Mouse (Mus musculus): ENCODE results near the gene Pde6d. TPM values are rescaled to one million over a fixed set of nuclear protein-coding genes. Genes with fewer than 3 reads are reported as not detected.
"Not testable (repeated sequence)": the region's sequence is repeated elsewhere in the genome, so short reads cannot be mapped to it uniquely, and the experiment has no call there.

Gene Pde6d
- total RNA-seq, 2 experiments from 2014 or later = 40.3 to 44.5 TPM

- peak; percentile 95 to 98 for DNase-seq
- intact Hi-C loops (cut with DNase I) = loop anchor here (5.0 kb wide), 1 partner anchor 56 kb away; no protein-coding TSS in a partner anchor
These were observed 54.6 kb downstream of the Pde6d start for GRCm38 (mm10) chr1:86527599-86528486.

GRCm38 (mm10) chr1:86526789-86527598, 55.4 kb downstream of the Pde6d start:
- intact Hi-C loops (cut with DNase I) = loop anchor here (5.0 kb wide), 1 partner anchor 55 kb away; no protein-coding TSS in a partner anchor
- DNase-seq = peak; percentile 47 to 53

- intact Hi-C loops (cut with DNase I) = loop anchor here (5.0 kb wide), 1 partner anchor 54 kb away; no protein-coding TSS in a partner anchor
- peak; percentile 98 for DNase-seq
These were observed 56.2 kb downstream of the Pde6d start, which contains the start of gene Ptma for GRCm38 (mm10) chr1:86526116-86526788. Gene Ptma, plus strand, starts transcription at chr1:86526726.

- intact Hi-C loops (cut with DNase I) = loop anchor here (1.0 to 5.0 kb wide), 2 partner anchors 38 to 53 kb away; no protein-coding TSS in a partner anchor
- peak; percentile 75 to 76 for DNase-seq
These were observed 56.8 kb downstream of the Pde6d start for GRCm38 (mm10) chr1:86525499-86526115.

- intact Hi-C loops (cut with DNase I) = loop anchor here (1.0 to 5.0 kb wide), 3 partner anchors 19 to 53 kb away; no protein-coding TSS in a partner anchor
- peak; percentile 99 to 100 for DNase-seq
These were observed 57.6 kb downstream of the Pde6d start for GRCm38 (mm10) chr1:86524619-86525498.

- intact Hi-C loops (cut with DNase I) = loop anchor here (1.0 kb wide), 1 partner anchor 18 kb away; no protein-coding TSS in a partner anchor
- DNase-seq = no peak
These were observed 58.4 kb downstream of the Pde6d start for GRCm38 (mm10) chr1:86523776-86524618.

GRCm38 (mm10) chr1:86522286-86522871, 60.0 kb downstream of the Pde6d start:
- peak; percentile 62 to 72 for DNase-seq
- intact Hi-C loops (cut with DNase I) = no loop called here

GRCm38 (mm10) chr1:86520361-86520760, 62.1 kb downstream of the Pde6d start:
- DNase-seq = peak in 1 of 2 experiments; percentile 70
- intact Hi-C loops (cut with DNase I) = no loop called here

GRCm38 (mm10) chr1:86517076-86517475, 65.4 kb downstream of the Pde6d start:
- intact Hi-C loops (cut with DNase I) = no loop called here
- DNase-seq = no peak

- DNase-seq = no peak
- intact Hi-C loops (cut with DNase I) = no loop called here
These were observed 66.6 kb downstream of the Pde6d start for GRCm38 (mm10) chr1:86515715-86516410.

GRCm38 (mm10) chr1:86513031-86513430, 69.4 kb downstream of the Pde6d start:
- DNase-seq; intact Hi-C loops (cut with DNase I): not testable (repeated sequence)

- DNase-seq = no peak
- intact Hi-C loops (cut with DNase I) = no loop called here
These were observed 70.2 kb downstream of the Pde6d start for GRCm38 (mm10) chr1:86512154-86512720.

GRCm38 (mm10) chr1:86510676-86511441, 71.6 kb downstream of the Pde6d start:
- intact Hi-C loops (cut with DNase I) = no loop called here
- DNase-seq = no peak

- DNase-seq = no peak
- intact Hi-C loops (cut with DNase I) = no loop called here
These were observed 72.2 kb downstream of the Pde6d start for GRCm38 (mm10) chr1:86510266-86510665.

- DNase-seq = peak; percentile 87 to 92
- intact Hi-C loops (cut with DNase I) = no loop called here
These were observed 73.0 kb downstream of the Pde6d start for GRCm38 (mm10) chr1:86509410-86509809.

- no peak for DNase-seq
- intact Hi-C loops (cut with DNase I) = no loop called here
These were observed 74.6 kb downstream of the Pde6d start for GRCm38 (mm10) chr1:86507866-86508265.

Measured in heart, postnatal 14 days (tissue).